Mouse (Mus musculus): ENCODE measurements around the gene Minpp1.

DNA sequence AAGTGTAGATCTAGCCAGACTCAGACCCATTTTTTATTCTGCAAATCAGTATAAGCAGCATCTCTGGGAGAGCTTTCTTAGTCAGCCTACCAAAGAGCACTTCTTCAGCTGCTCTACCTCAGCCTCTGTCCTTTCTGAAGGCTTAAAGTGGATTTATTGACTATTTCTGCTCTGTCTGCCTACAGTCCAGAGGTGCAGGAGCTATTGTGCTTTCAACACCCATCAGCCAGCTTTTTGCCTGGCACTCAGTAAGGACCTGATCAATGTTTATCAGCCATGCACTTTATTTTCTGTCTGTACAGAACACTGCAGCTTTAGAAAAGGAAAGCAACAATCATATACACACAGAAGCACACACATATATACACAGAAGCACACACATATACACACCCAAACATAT lies 49.3 kb downstream of the Minpp1 start:
- TF ChIP-seq CTCF (IDR thresholded peaks at IDR 0.05; ENCODE audit: low read depth) (no peak), EP300 (IDR thresholded peaks at IDR 0.05; ENCODE audit: low read depth) (no peak)

Measured in liver, postnatal 0 days (tissue).